In the genomic region with DNA sequence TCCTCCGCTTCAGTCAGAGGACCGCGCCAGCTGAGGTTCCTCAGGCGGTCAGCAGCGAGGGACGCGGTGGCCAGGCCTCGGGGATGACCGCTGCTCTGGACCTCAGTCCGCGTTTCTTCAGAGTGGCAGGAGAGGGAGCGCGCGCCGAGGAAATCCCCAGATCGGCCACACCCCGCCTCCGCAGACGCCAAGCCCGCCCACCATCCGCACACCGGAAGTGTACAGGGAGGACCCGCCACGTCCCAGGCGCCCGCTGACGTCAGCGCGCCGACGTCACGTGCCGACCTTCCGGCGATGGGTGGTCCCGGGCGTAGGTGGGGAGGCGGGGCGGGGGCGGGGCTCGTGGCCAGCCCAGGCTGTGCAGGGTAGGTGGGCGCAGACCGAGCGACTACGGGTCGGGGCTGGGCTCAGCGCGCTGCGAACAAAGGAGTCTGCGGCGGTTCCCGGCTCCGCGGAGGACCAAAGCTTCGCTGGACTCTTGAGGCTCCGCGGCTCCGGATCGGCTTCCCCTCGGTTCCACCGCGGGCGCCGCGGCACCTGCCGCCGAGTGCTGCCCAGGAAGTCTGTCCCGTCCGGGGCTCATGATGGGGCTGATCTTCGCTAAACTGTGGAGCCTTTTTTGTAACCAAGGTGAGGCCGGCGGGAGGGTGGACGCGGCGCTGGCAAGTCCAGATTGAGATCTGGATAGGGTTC, we compare ENCODE assay signal across 8 mouse cellular contexts. TPM values are rescaled to one million over a fixed set of nuclear protein-coding genes. Genes with fewer than 3 reads are reported as not detected.
DNase-seq lines count a peak whose midpoint lies in the region; ATAC-seq and TF ChIP-seq lines count a peak whose summit lies in the region.

A gene (minus strand): TSS at position 125 of the 693 bp plus-strand sequence.

- peaks cover 5% of the 10 kb centered on the region for H3K4me1 ChIP-seq in bone marrow macrophage, adult 2 months (ENCODE audit: control insufficient read depth, insufficient read depth, low read length)
- H3K4me1 ChIP-seq in embryonic facial prominence, embryonic 15.5 days: peaks cover 16% of the 10 kb centered on the region
- H3K4me1 ChIP-seq in limb, embryonic 14.5 days (ENCODE audit: control insufficient read depth, insufficient read depth, low read length): peaks cover 12% of the 10 kb centered on the region
- peaks cover 35% of the 10 kb centered on the region for H3K4me1 ChIP-seq in midbrain, embryonic 16.5 days (ENCODE audit: control insufficient read depth, insufficient read depth, low read length)
- H3K4me1 ChIP-seq in spleen, adult 2 months (ENCODE audit: control insufficient read depth, insufficient read depth, insufficient read length): peaks cover 9% of the 10 kb centered on the region; the same call in 1 of the 2 replicates

- no peaks in the 10 kb centered on the region for H3K9me3 ChIP-seq in embryonic facial prominence, embryonic 15.5 days (replicated peaks)
- no peaks in the 10 kb centered on the region for H3K9me3 ChIP-seq in limb, embryonic 14.5 days (ENCODE audit: control insufficient read depth, low read length)
- H3K9me3 ChIP-seq in midbrain, embryonic 16.5 days (replicated peaks; ENCODE audit: control insufficient read depth, low read length, poor library complexity, severe bottlenecking): no peaks in the 10 kb centered on the region

- H3K27me3 ChIP-seq in embryonic facial prominence, embryonic 15.5 days: no peaks in the 10 kb centered on the region
- no peaks in the 10 kb centered on the region for H3K27me3 ChIP-seq in limb, embryonic 14.5 days (ENCODE audit: control insufficient read depth, insufficient read depth, low read length)
- no peaks in the 10 kb centered on the region for H3K27me3 ChIP-seq in midbrain, embryonic 16.5 days (ENCODE audit: control insufficient read depth, insufficient read depth, low read depth, low read length)
- H3K27me3 ChIP-seq in spleen, adult 2 months (ENCODE audit: control insufficient read depth, insufficient read depth, low read length): no peaks in the 10 kb centered on the region

- peak within 1 kb of the TSS; percentile 97 for H3K9ac ChIP-seq in embryonic facial prominence, embryonic 15.5 days
- peak within 1 kb of the TSS; percentile 99 for H3K9ac ChIP-seq in limb, embryonic 14.5 days (ENCODE audit: low read depth, low read length, severe bottlenecking)
- peak within 1 kb of the TSS; percentile 96 for H3K9ac ChIP-seq in midbrain, embryonic 16.5 days (ENCODE audit: low read depth, low read length)

- DNase-seq in B cell, adult 2 months: peak; percentile 97
- DNase-seq in heart, adult 9 months (ENCODE audit: low spot score in 2 of 2): peak; percentile 95
- peak; percentile 96 for DNase-seq in kidney, adult 9 months
- DNase-seq in limb, embryonic 14.5 days (ENCODE audit: low spot score): peak; percentile 96
- DNase-seq in spleen, adult 2 months (ENCODE audit: low read depth in 1 of 2, low spot score in 2 of 2): peak; percentile 89 to 96

- WGBS in embryonic facial prominence, embryonic 15.5 days: under 1% methylated on average over 70 of the region's 75 CpGs
- 0% methylated on average over 63 of the region's 75 CpGs for WGBS in limb, embryonic 14.5 days
- under 1% methylated on average over 65 of the region's 75 CpGs for WGBS in midbrain, embryonic 16.5 days
- under 1% methylated on average over 75 of the region's 75 CpGs for WGBS in spleen, adult 2 months

- TF ChIP-seq POLR2A in bone marrow macrophage, adult 2 months (IDR thresholded peaks at IDR 0.05; ENCODE audit: borderline replicate concordance, low read depth, low read length): no peak
- TF ChIP-seq POLR2A in limb, embryonic 14.5 days (IDR thresholded peaks at IDR 0.05; ENCODE audit: borderline replicate concordance, extremely low read depth, insufficient read depth, insufficient read length): peak; percentile 87; the same call in 1 of the 2 replicates
- peak; percentile 56 for TF ChIP-seq POLR2A in spleen, adult 2 months (IDR thresholded peaks at IDR 0.05; ENCODE audit: low read depth, low read length)

- ATAC-seq in embryonic facial prominence, embryonic 15.5 days (ENCODE audit: insufficient number of reproducible peaks, low FRiP score, low TSS enrichment, low read depth): peak; percentile 100
- peak; percentile 98 for ATAC-seq in limb, embryonic 14.5 days (ENCODE audit: low FRiP score, low read depth)
- peak; percentile 99 for ATAC-seq in midbrain, embryonic 16.5 days

- peak within 1 kb of the TSS; percentile 91 for H3K4me3 ChIP-seq in bone marrow macrophage, adult 2 months (ENCODE audit: insufficient read depth, low read length)
- peak within 1 kb of the TSS; percentile 77 for H3K4me3 ChIP-seq in embryonic facial prominence, embryonic 15.5 days (replicated peaks)
- H3K4me3 ChIP-seq in limb, embryonic 14.5 days (replicated peaks; ENCODE audit: low read length): peak within 1 kb of the TSS; percentile 92
- peak within 1 kb of the TSS; percentile 89 for H3K4me3 ChIP-seq in midbrain, embryonic 16.5 days (ENCODE audit: low read depth, low read length)
- H3K4me3 ChIP-seq in spleen, adult 2 months (ENCODE audit: extremely low read depth, insufficient read depth, insufficient read length): peak within 1 kb of the TSS; percentile 78

- H3K27ac ChIP-seq in bone marrow macrophage, adult 2 months (ENCODE audit: insufficient read depth, low read depth, low read length): peak within 1 kb of the TSS; percentile 45
- H3K27ac ChIP-seq in embryonic facial prominence, embryonic 15.5 days (replicated peaks): peak within 1 kb of the TSS; percentile 94
- peak within 1 kb of the TSS; percentile 96 for H3K27ac ChIP-seq in limb, embryonic 14.5 days (replicated peaks; ENCODE audit: low read depth, low read length)
- H3K27ac ChIP-seq in midbrain, embryonic 16.5 days (ENCODE audit: low read length): peak within 1 kb of the TSS; percentile 96
- peak within 1 kb of the TSS; percentile 87 for H3K27ac ChIP-seq in spleen, adult 2 months (ENCODE audit: insufficient read depth, low read length)

- TF ChIP-seq CTCF in bone marrow macrophage, adult 2 months (IDR thresholded peaks at IDR 0.05; ENCODE audit: low read depth, low read length): no peak
- TF ChIP-seq CTCF in spleen, adult 2 months (IDR thresholded peaks at IDR 0.05; ENCODE audit: extremely low read depth, insufficient read depth, insufficient read length, insufficient replicate concordance): 0 out of 2 replicates have a peak, but pooled peaks have one; percentile 7

- H3K4me2 ChIP-seq in embryonic facial prominence, embryonic 15.5 days (replicated peaks): peak within 1 kb of the TSS; percentile 61
- H3K4me2 ChIP-seq in limb, embryonic 14.5 days (replicated peaks; ENCODE audit: low read depth, low read length, severe bottlenecking): peak within 1 kb of the TSS; percentile 69
- H3K4me2 ChIP-seq in midbrain, embryonic 16.5 days (ENCODE audit: low read length): peak within 1 kb of the TSS; percentile 83

- no peaks in the 10 kb centered on the region for H3K36me3 ChIP-seq in embryonic facial prominence, embryonic 15.5 days
- H3K36me3 ChIP-seq in limb, embryonic 14.5 days (ENCODE audit: control insufficient read depth, insufficient read depth, low read length): 0 out of 2 replicates have a peak, but pooled peaks cover 9% of the 10 kb centered on the region
- no peaks in the 10 kb centered on the region for H3K36me3 ChIP-seq in midbrain, embryonic 16.5 days (ENCODE audit: control insufficient read depth, insufficient read depth, low read length)
- no peaks in the 10 kb centered on the region for H3K36me3 ChIP-seq in spleen, adult 2 months (ENCODE audit: control insufficient read depth, insufficient read depth, low read length)

RNA-seq across cellular contexts. Expression of the gene that starts here (rescaled TPM):
- 7.5 and 7.7 TPM in 2 replicates for polyA plus RNA-seq in bone marrow macrophage, adult 2 months (2012; ENCODE audit: insufficient read depth, insufficient read length, missing spikeins)
- polyA plus RNA-seq in embryonic facial prominence, embryonic 15.5 days (2015; fragmentation: Nextera tagmentation; extraction: Ambion mirVana): 11.4 and 12.4 TPM in 2 replicates
- polyA plus RNA-seq in limb, embryonic 14.5 days (2012; rRNA removed): 4.5 and 5.9 TPM in 2 replicates
- 10.6 and 12.0 TPM in 2 replicates for polyA plus RNA-seq in limb, embryonic 14.5 days (2014; fragmentation: Nextera tagmentation; extraction: Ambion mirVana)
- 16.9 and 19.1 TPM in 2 replicates for polyA plus RNA-seq in midbrain, embryonic 16.5 days (2015; fragmentation: Nextera tagmentation; extraction: Ambion mirVana)
- 0.78 and 1.2 TPM in 2 replicates for polyA plus RNA-seq in spleen, adult 2 months (2012; rRNA removed)

Comparison
In these comparisons a context has a peak if more than half of its experiments do, and no peak if none do; other contexts are left out.
1. Peak in every context shown above with its lines: DNase-seq, ATAC-seq, H3K4me3 ChIP-seq and H3K27ac ChIP-seq.
2. H3K27ac ChIP-seq: peak in every context shown above with its lines; median percentile 96 in limb, embryonic 14.5 days; 96 in midbrain, embryonic 16.5 days; 94 in embryonic facial prominence, embryonic 15.5 days; 87 in spleen, adult 2 months; 45 in bone marrow macrophage, adult 2 months.